Mouse (Mus musculus) limb, embryonic 14.5 days (tissue): Measurements from ENCODE around the gene 4931429L15Rik. TPM values are rescaled to one million over a fixed set of nuclear protein-coding genes. Genes with fewer than 3 reads are reported as not detected.
A peak's percentile ranks its signal among the peaks of the same experiment; 100 is the strongest.

Source experiments
- ATAC-seq: fragments of 200-750 bp; cut with Nextera tagmentation; 2 replicates; pipeline ENCODE4 v1.8.0; 2017; ENCODE audit warnings: low read depth, moderate number of reproducible peaks, moderate TSS enrichment; ENCODE audit not compliant: low FRiP score
- DNase-seq: peaks from one replicate; pipeline ENCODE4 v3.0.0-alpha.2; 2015; ENCODE audit warnings: low spot score
- H3K27ac ChIP-seq: fragments of 300-500 bp; sonication (generic); replicated peaks from 2 replicates; pipeline ENCODE4 v1.5.1; 2014; ENCODE audit warnings: low read depth, mild to moderate bottlenecking, low read length, moderate library complexity, mixed read lengths
- H3K27me3 ChIP-seq: fragments of 300-500 bp; sonication (generic); 2 replicates; pipeline ENCODE4 v1.6.1; 2014; ENCODE audit warnings: low read length, mixed read lengths; ENCODE audit not compliant: control insufficient read depth, insufficient read depth
- H3K36me3 ChIP-seq: fragments of 300-500 bp; sonication (generic); 2 replicates; pipeline ENCODE4 v1.6.1; 2014; ENCODE audit warnings: mild to moderate bottlenecking, low read length, moderate library complexity, mixed read lengths; ENCODE audit not compliant: control insufficient read depth, insufficient read depth
- H3K4me1 ChIP-seq: fragments of 300-500 bp; sonication (generic); 2 replicates; pipeline ENCODE4 v1.6.1; 2014; ENCODE audit warnings: antibody characterized with exemption, low read length, mixed read lengths; ENCODE audit not compliant: control insufficient read depth, insufficient read depth
- H3K4me2 ChIP-seq: fragments of 300-500 bp; sonication (generic); replicated peaks from 2 replicates; pipeline ENCODE4 v1.6.1; 2014; ENCODE audit warnings: low read depth, mild to moderate bottlenecking, low read length, moderate library complexity; ENCODE audit not compliant: severe bottlenecking
- H3K4me3 ChIP-seq: fragments of 300-500 bp; sonication (generic); replicated peaks from 2 replicates; pipeline ENCODE4 v1.5.1; 2014; ENCODE audit warnings: low read length
- H3K9ac ChIP-seq: fragments of 300-500 bp; sonication (generic); 2 replicates; pipeline ENCODE4 v1.6.1; 2014; ENCODE audit warnings: mild to moderate bottlenecking, low read depth, low read length, moderate library complexity; ENCODE audit not compliant: severe bottlenecking
- H3K9me3 ChIP-seq: fragments of 300-500 bp; sonication (generic); 2 replicates; pipeline ENCODE4 v1.6.1; 2016; ENCODE audit warnings: low read length; ENCODE audit not compliant: control insufficient read depth
- POLR2A ChIP-seq: fragments of 200-500 bp; IDR thresholded peaks from 2 replicates; pipeline ENCODE4 v1.8.0; 2012; ENCODE audit warnings: inconsistent platforms, mild to moderate bottlenecking, moderate library complexity, borderline replicate concordance; ENCODE audit not compliant: insufficient read depth, insufficient read length; ENCODE audit errors: extremely low read depth
- WGBS: fragments of 180-500 bp; shearing (Covaris S2); extraction: QIAGEN DNeasy Blood & Tissue Kit; methylation state at CpG from one replicate; pipeline ENCODE4 v1.1.7; 2014; 5-methylcytosine and 5-hydroxymethylcytosine counted together
- polyA plus RNA-seq, 2 experiments: library from polyadenylated mRNA; depleted of rRNA in 1 of 2; stranded (reverse) in 1 of 2; unstranded in 1 of 2; fragments of >200 nt; fragmentation: Nextera tagmentation in 1 of 2; extraction: Ambion mirVana in 1 of 2; gene quantifications; 2 replicates each; pipeline versions ENCODE4 v1.2.1 to v1.2.3; 2012 to 2014

Gene 4931429L15Rik
- polyA plus RNA-seq, 2 experiments = not detected

DNA sequence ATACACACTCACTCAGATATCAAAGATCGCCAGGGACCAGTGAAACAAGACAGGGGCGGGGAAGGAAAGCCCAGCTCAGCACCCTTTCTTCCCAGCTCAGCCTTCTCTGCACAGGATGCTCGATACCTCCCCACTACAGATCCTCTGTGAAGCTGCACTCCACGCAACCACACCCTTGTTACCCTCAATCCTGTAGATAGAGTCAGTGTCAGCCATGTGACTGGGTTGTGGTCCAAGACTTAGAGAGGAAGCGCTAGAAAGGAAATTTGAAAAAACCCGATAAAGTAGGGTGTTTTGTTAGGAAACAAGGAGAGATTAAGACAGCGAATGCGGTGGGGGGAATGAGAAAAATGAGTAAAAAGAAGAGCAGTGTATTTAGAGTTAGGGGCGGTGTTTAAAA, 47.7 kb downstream of the 4931429L15Rik start:
- WGBS = 88% methylated on average over 9 of the region's 9 CpGs
- Histone ChIP-seq H3K4me3 (0 out of 2 replicates have a peak overlapping the region, but pooled peaks have one; percentile 82), H3K9ac (no peak overlapping the region), H3K9me3 (no peaks in the 10 kb centered on the region), H3K36me3 (peaks cover 26% of the 10 kb centered on the region), H3K27ac (no peak overlapping the region), H3K4me2 (no peak overlapping the region), H3K4me1 (peaks cover 5% of the 10 kb centered on the region; the same call in 1 of the 2 replicates), H3K27me3 (no peaks in the 10 kb centered on the region)
- no peak for ATAC-seq
- no peak for DNase-seq
- no peak for TF ChIP-seq POLR2A

DNA sequence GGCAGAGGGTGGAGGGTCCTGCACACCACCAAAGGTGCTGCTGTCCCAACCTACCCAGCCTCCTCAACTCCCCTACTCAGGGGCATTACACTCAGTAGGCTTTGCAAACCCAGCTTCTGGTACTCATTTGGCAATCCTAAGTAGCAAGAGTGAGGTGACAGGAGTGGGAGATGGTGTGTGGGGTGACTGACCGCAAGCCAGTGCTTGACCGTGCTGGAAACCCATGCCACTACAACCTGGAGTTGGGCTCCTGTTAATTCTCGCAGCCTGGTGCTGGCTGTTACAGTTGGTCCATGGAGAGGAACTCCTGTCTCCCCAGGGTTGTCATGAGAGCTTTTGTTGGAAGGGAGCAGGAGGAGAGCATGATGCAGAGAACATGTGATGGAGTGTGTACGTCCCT, 49.0 kb downstream of the 4931429L15Rik start:
- peaks cover 5% of the 10 kb centered on the region; the same call in 1 of the 2 replicates for H3K4me1 ChIP-seq
- H3K4me2 ChIP-seq = no peak overlapping the region
- no peaks in the 10 kb centered on the region for H3K9me3 ChIP-seq
- ATAC-seq (no peak), DNase-seq (no peak)
- 93% methylated on average over 4 of the region's 4 CpGs for WGBS
- peaks cover 14% of the 10 kb centered on the region for H3K36me3 ChIP-seq
- no peak overlapping the region for H3K4me3 ChIP-seq
- H3K27ac ChIP-seq = no peak overlapping the region
- no peak overlapping the region for H3K9ac ChIP-seq
- H3K27me3 ChIP-seq = no peaks in the 10 kb centered on the region
- TF ChIP-seq POLR2A = no peak

DNA sequence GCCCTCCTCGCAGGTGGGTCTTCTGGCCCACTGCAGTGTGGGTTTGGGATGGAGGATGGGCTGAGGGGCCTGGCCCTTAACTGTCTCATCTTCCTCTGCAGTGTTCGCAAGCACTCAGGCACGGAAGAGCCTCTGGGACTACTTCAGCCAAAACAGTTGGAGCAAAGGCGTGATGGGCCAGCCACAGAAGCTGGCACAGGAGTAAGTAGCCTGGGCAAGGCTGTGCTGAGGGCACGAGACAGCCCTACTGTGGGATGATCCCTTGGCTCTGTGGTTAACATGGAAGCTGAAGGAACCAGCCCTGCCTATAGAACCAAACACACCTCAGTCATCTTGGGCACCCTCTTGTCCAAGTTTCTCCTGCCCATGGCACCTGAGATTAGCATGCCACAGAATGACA, 50.7 kb downstream of the 4931429L15Rik start:
- Histone ChIP-seq H3K4me1 (peaks cover 5% of the 10 kb centered on the region; the same call in 1 of the 2 replicates), H3K9me3 (no peaks in the 10 kb centered on the region), H3K27ac (no peak overlapping the region), H3K36me3 (no peaks in the 10 kb centered on the region), H3K9ac (no peak overlapping the region), H3K27me3 (no peaks in the 10 kb centered on the region), H3K4me3 (no peak overlapping the region), H3K4me2 (no peak overlapping the region)
- no peak for TF ChIP-seq POLR2A
- DNase-seq (no peak), ATAC-seq (no peak)
- 89% methylated on average over 5 of the region's 5 CpGs for WGBS

- no peak within 1 kb of the TSS for H3K4me2 ChIP-seq
- H3K27me3 ChIP-seq = no peaks in the 10 kb centered on the region
- WGBS = 46% methylated on average over 7 of the region's 7 CpGs
- H3K4me1 ChIP-seq = no peaks in the 10 kb centered on the region
- no peaks in the 10 kb centered on the region for H3K36me3 ChIP-seq
- H3K9ac ChIP-seq = no peak within 1 kb of the TSS
- no peak within 1 kb of the TSS for H3K4me3 ChIP-seq
- ATAC-seq (no peak), DNase-seq (no peak)
- H3K9me3 ChIP-seq = no peaks in the 10 kb centered on the region
- no peak for TF ChIP-seq POLR2A
- H3K27ac ChIP-seq = no peak within 1 kb of the TSS
These were observed 51.4 kb downstream of the 4931429L15Rik start, which contains the start of gene Apoa5 for GRCm38 (mm10) chr9:46268343-46268873. Apoa5 (plus strand) TSS chr9:46268633.

DNA sequence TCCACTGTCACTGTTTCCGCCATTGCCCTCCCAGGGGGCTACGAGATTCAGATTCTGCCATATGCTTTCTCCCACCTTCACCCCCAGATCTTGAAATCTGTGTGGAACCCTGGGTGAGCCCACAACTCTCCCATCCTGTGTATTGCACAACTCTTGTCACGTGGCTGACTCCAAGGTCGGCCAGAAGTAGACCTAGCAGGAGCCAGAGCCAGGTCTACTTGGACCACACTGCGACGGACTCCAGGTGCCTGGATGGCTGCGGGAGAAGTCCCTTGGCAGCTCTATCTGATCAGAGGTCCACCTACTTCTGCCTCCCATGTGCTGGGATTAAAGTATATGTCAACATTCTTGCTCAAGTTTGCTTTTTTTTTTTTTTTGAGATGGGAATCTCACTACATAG, 58.7 kb downstream of the 4931429L15Rik start:
- no peak for TF ChIP-seq POLR2A
- H3K27me3 ChIP-seq = no peaks in the 10 kb centered on the region
- WGBS = 86% methylated on average over 7 of the region's 7 CpGs
- no peak overlapping the region for H3K9ac ChIP-seq
- DNase-seq (no peak), ATAC-seq (no peak)
- no peaks in the 10 kb centered on the region for H3K4me1 ChIP-seq
- H3K27ac ChIP-seq = no peak overlapping the region
- H3K36me3 ChIP-seq = no peaks in the 10 kb centered on the region
- H3K9me3 ChIP-seq = no peaks in the 10 kb centered on the region
- no peak overlapping the region for H3K4me3 ChIP-seq
- no peak overlapping the region for H3K4me2 ChIP-seq
